Mouse (Mus musculus) E14TG2a.4 (cell line): ENCODE results near the gene Gpr88.

ENCODE experiments used
- CTCF ChIP-seq: conservative IDR thresholded peaks from 2 replicates; pipeline ENCODE4 v1.5.1; 2014; ENCODE audit warnings: low read length
- NANOG ChIP-seq: IDR thresholded peaks from 2 replicates; pipeline ENCODE4 v1.6.1; 2014; ENCODE audit warnings: borderline replicate concordance, low read length, mixed read lengths

DNA sequence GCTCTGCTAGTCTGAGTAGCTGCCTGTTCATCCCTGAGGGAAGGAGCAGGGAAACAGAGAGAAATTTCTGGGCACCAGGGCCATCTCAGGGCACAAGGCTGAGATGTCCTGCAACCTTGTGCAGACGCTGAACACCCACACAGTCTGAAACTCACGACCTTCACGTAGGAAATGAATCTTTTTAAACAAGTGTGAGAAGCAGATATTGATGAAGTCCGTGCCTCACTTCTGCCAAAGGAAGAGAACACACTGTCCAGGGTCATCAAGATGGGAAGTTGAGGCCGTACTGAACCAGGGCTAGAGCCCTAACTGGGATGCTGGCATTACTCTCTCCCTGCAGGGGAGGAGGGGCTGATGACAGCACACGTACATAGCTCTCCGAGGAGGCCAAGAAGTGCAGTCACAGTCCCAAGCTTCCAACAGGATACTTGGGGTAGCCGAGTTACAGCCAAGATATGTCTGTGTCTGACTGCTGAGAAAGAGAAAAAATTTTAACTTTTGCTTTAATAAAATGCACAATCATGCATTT, 46.9 kb downstream of the Gpr88 start:
- TF ChIP-seq CTCF: no peak
- no peak for TF ChIP-seq NANOG
